Mouse (Mus musculus): Measurements from ENCODE around the gene Trim21.
A peak's percentile ranks its signal among the peaks of the same experiment; 100 is the strongest.

Trim21 gene

DNA sequence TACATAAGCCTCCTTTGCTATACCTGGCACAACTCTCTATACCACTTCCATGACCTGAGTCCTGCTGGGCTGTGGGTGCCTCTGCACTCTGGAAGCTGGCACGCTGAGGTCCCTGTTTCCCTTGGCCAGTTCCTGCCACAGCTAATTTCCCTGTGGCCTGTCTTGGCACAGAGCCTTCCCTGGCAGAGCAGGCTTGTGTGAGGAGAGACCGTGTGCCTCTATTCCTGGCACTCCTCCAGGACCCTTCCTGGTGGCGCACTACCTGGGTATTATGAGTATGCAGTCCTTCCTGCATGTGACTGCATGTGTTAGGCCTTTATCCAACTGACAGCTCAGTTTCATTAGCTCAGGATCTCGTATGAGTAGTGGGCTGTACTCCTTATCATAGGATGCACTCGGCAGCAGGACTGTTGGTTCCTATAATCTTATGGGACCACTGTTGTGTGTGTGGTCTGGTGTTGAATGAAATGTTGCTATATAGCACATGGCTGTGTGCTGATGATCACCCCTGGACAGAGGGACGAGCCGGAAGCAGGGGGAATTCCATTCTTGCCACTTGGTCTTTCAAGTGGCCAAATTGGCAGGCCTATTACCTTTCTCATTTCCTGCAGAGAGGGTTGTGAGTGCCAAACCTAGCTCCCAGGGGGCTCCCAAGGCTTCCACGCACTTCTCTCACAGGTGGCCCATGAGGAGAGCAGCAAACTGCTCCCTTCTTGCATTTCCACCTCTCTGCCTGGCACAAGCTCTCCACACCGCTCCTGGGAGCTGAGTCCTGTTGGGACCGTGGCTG is 48.8 kb downstream of the Trim21 start:
- no peak for DNase-seq (ENCODE audit: low read depth, low spot score)
- no peaks in the 10 kb centered on the region for H3K36me3 ChIP-seq (ENCODE audit: control insufficient read depth, insufficient read depth, low read length, poor library complexity, severe bottlenecking)
- H3K27me3 ChIP-seq (ENCODE audit: control insufficient read depth, insufficient read depth, low read length, poor library complexity, severe bottlenecking) = no peaks in the 10 kb centered on the region

DNA sequence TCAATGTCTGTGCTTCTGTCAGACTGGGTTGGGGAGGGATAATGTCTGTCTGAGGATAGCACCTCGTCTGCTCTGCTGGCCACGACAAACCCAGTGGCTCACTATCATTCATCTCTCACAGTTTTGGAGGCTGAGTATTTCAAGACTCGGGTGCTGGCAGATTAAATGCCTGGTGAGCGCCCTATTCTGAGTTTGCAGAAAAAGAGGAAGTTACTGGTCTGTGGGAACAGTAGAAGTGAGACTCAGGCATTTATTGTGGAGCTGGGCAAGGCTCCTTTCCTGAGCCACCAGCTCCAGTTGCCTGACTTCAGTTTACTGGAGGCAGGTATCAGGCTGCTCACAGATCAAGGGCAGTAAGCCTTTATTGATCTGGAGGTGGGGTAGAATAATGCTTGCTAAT is 51.1 kb downstream of the Trim21 start:
- peak; percentile 24 for DNase-seq (ENCODE audit: low read depth, low spot score)
- no peaks in the 10 kb centered on the region for H3K27me3 ChIP-seq (ENCODE audit: control insufficient read depth, insufficient read depth, low read length, poor library complexity, severe bottlenecking)
- H3K36me3 ChIP-seq (ENCODE audit: control insufficient read depth, insufficient read depth, low read length, poor library complexity, severe bottlenecking) = no peaks in the 10 kb centered on the region

DNA sequence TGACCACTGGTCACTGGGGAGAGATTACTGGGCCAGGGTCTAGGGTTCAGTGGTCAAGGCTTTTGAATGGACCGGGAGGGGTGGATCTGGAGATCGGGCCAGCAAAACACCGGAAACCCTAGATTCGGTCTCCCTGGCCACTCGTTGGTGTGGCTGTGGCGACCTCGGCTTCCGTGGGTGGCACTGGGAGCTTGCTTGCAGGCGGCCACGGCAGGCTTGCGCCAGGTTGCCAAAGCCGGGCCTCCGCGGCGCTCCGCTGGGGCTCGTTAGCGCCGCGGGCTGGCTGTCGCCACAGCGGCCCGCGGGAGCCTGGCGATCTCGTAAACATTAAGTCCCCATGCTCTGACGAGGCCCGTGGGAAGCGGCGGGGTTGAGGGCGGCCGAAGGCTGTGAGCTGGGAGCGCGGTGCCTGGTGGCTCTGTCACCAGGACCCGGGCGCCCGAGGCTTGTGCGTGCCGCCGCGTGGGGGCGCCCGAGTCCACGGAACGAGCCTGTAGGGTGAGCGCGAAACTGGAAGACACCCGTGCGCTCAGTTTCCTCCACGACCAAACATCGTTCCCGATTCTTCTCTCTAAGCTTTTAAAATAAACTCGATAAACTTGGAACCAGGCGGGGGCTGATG is 52.4 kb downstream of the Trim21 start:
- DNase-seq (ENCODE audit: low read depth, low spot score) = peak; percentile 83
- H3K27me3 ChIP-seq (ENCODE audit: control insufficient read depth, insufficient read depth, low read length, poor library complexity, severe bottlenecking) = no peaks in the 10 kb centered on the region
- no peaks in the 10 kb centered on the region for H3K36me3 ChIP-seq (ENCODE audit: control insufficient read depth, insufficient read depth, low read length, poor library complexity, severe bottlenecking)

DNA sequence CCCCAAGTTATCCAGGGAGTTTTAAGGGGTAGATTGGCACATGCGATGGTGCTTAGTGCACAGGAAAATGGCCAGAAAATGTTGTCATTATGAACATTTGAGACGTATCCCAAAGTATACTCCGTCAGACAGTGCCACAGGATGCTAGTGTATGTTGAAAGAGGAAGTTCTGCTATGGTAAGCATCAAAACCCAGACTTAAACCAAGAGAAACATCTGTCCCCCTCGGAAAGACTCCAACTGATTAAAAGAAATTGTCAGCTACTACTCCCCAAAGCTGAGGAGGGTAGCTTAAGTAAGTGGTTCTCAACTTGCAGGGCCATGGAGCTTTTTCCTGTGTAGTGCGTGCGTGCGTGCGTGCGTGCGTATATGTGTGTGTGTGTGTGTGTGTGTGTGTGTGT is 53.4 kb downstream of the Trim21 start:
- Histone ChIP-seq H3K27me3 (ENCODE audit: control insufficient read depth, insufficient read depth, low read length, poor library complexity, severe bottlenecking) (no peaks in the 10 kb centered on the region), H3K36me3 (ENCODE audit: control insufficient read depth, insufficient read depth, low read length, poor library complexity, severe bottlenecking) (no peaks in the 10 kb centered on the region)
- no peak for DNase-seq (ENCODE audit: low read depth, low spot score)

DNA sequence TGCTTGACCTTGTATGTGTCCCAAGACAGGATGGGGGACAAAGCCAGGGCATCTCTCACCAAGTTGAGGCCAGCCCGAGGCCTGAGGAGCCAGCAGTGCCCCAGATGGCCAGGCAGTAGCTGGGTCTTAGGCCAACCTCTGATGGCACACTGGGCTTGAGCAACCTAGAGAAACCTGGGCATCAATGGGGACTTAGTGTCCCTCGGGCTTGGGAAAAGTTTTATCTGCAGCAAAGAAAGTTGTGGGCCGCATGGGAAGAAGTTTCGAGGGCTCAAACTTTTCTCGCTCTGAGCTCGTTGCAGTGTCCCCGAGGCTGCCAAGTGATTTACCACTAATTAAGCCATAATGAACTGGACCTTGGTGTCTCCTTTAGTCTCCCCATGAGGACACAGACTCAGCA is 55.6 kb downstream of the Trim21 start:
- H3K27me3 ChIP-seq (ENCODE audit: control insufficient read depth, insufficient read depth, low read length, poor library complexity, severe bottlenecking) = no peaks in the 10 kb centered on the region
- no peaks in the 10 kb centered on the region for H3K36me3 ChIP-seq (ENCODE audit: control insufficient read depth, insufficient read depth, low read length, poor library complexity, severe bottlenecking)
- DNase-seq (ENCODE audit: low read depth, low spot score) = no peak

DNA sequence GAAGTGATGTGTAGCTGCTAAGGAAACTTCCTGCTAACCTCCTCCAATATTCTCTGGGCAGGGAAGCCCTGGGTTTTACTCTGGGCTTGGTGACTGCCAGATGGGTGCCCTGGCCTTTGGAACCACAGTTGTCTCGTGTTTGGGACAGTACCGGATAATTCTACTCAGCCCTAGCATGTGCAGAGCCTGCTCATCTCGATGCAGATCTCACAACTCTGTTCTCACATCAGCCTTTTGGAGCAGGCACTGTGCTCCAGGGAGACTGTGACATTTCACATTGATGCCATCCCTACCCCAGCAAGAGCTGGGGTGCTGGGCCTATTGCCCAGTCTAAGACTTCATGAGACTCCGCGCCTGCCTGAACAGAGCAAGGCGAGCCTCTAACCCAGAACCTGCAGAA is 56.6 kb downstream of the Trim21 start:
- H3K36me3 ChIP-seq (ENCODE audit: control insufficient read depth, insufficient read depth, low read length, poor library complexity, severe bottlenecking) = no peaks in the 10 kb centered on the region
- H3K27me3 ChIP-seq (ENCODE audit: control insufficient read depth, insufficient read depth, low read length, poor library complexity, severe bottlenecking) = no peaks in the 10 kb centered on the region
- no peak for DNase-seq (ENCODE audit: low read depth, low spot score)

DNA sequence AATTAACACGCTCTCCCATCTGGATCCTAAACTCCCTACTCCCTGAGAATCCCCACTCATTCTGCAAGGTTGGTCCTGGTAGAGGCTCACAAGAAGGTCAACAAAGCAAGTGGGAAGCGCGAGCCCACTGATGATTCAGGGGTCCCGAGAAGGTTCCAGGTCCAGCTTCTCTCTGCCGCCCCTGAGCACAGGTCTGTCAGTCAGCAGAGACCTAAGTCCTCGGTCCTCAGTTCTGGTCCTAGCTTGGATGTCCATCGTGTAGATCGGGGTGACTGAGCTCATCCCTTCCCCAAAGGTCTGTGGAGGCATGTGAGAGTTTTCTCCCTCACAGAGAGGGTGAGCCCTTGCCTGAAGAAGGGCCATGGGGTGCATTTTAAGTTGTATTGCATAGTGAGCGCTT is 57.2 kb downstream of the Trim21 start:
- H3K27me3 ChIP-seq (ENCODE audit: control insufficient read depth, insufficient read depth, low read length, poor library complexity, severe bottlenecking) = no peaks in the 10 kb centered on the region
- H3K36me3 ChIP-seq (ENCODE audit: control insufficient read depth, insufficient read depth, low read length, poor library complexity, severe bottlenecking) = no peaks in the 10 kb centered on the region
- DNase-seq (ENCODE audit: low read depth, low spot score) = no peak

Data from splenic B cell, adult 2 months (primary cell).